Mouse (Mus musculus) liver, embryonic 15.5 days (tissue): ENCODE results near the gene Mtfr2. TPM values are rescaled to one million over a fixed set of nuclear protein-coding genes. Genes with fewer than 3 reads are reported as not detected.

Source experiments
- ATAC-seq: fragments of 200-750 bp; cut with Nextera tagmentation; 2 replicates; pipeline ENCODE4 v1.8.0; 2017; ENCODE audit warnings: moderate number of reproducible peaks, mild to moderate bottlenecking, moderate library complexity; ENCODE audit not compliant: insufficient read depth
- H3K27ac ChIP-seq: fragments of 300-500 bp; sonication (generic); replicated peaks from 2 replicates; pipeline ENCODE4 v1.5.1; 2015; ENCODE audit warnings: mild to moderate bottlenecking, inconsistent platforms
- H3K27me3 ChIP-seq: fragments of 300-500 bp; sonication (generic); 2 replicates; pipeline ENCODE4 v1.6.1; 2015; ENCODE audit warnings: mild to moderate bottlenecking, inconsistent platforms
- H3K36me3 ChIP-seq: fragments of 300-500 bp; sonication (generic); replicated peaks from 2 replicates; pipeline ENCODE4 v1.6.1; 2015; ENCODE audit warnings: moderate library complexity, mild to moderate bottlenecking, inconsistent platforms
- H3K4me1 ChIP-seq: fragments of 300-500 bp; sonication (generic); replicated peaks from 2 replicates; pipeline ENCODE4 v1.6.1; 2015; ENCODE audit warnings: inconsistent platforms
- H3K4me2 ChIP-seq: fragments of 300-500 bp; sonication (generic); 2 replicates; pipeline ENCODE4 v1.6.1; 2015; ENCODE audit warnings: moderate library complexity, mild to moderate bottlenecking, inconsistent platforms
- H3K4me3 ChIP-seq: fragments of 300-500 bp; sonication (generic); replicated peaks from 2 replicates; pipeline ENCODE4 v1.5.1; 2015; ENCODE audit warnings: mild to moderate bottlenecking, inconsistent platforms
- H3K9ac ChIP-seq: fragments of 300-500 bp; sonication (generic); 2 replicates; pipeline ENCODE4 v1.6.1; 2015; ENCODE audit warnings: moderate library complexity, mild to moderate bottlenecking, inconsistent platforms
- H3K9me3 ChIP-seq: fragments of 300-500 bp; sonication (generic); replicated peaks from 2 replicates; pipeline ENCODE4 v1.6.1; 2016; ENCODE audit warnings: inconsistent platforms
- WGBS: fragments of 180-500 bp; shearing (Covaris S2); methylation state at CpG from one replicate; pipeline ENCODE4 v1.1.7; 2015; ENCODE audit warnings: mixed read lengths; ENCODE audit not compliant: insufficient replicate concordance; 5-methylcytosine and 5-hydroxymethylcytosine counted together
- polyA plus RNA-seq: library from polyadenylated mRNA; unstranded; fragments of >200 nt; fragmentation: Nextera tagmentation; extraction: Ambion mirVana; gene quantifications from 2 replicates; pipeline ENCODE4 v1.2.1, GENCODE M21; 2015

Gene Mtfr2
- polyA plus RNA-seq, 1 experiment from 2014 or later: 2.3 TPM

DNA sequence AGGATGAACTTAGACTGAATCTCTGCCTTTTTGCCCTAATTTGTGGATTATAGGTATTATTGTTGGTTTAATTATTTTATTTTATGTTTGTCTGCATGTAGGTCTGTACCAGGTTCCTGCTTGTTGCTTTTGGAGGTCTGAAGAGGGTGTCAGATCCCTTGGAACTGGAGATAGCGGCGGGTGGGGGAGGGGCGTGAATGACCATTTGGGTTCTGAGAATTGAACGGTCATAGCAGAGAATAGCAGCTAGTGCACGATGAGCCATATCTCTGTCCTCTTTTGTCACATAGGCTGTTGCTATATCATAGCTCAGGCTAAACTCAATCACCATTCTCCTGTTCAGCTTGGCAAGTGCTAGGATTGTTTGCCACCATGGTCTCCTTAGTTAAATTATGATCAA, 30.1 kb upstream of the Mtfr2 start:
- no peak overlapping the region for H3K9ac ChIP-seq
- H3K9me3 ChIP-seq: no peaks in the 10 kb centered on the region
- H3K4me1 ChIP-seq: peaks cover 32% of the 10 kb centered on the region
- peaks cover 37% of the 10 kb centered on the region for H3K36me3 ChIP-seq
- H3K4me2 ChIP-seq: no peak overlapping the region
- H3K27me3 ChIP-seq: no peaks in the 10 kb centered on the region
- H3K27ac ChIP-seq: no peak overlapping the region
- no peak overlapping the region for H3K4me3 ChIP-seq
- no peak for ATAC-seq
- 36% methylated on average over 5 of the region's 5 CpGs for WGBS

DNA sequence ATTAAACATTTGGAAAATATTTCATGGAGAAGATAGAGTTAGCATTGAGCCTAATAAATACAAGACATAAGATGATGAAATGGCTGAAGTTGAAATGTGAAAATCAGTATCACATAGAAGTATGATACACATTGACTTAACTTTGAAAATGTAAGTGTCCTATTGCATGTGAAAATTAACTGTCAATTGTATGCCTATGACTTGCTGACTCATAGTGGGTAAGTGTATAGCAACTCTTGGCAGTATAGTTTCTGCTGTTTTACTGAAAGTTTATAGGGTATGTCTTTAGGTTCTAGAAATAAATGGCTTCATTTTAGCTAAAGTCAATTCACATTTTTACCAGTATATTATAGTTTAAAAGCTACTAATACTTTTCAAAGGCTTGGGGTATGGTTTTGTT, 21.3 kb upstream of the Mtfr2 start:
- ATAC-seq: no peak
- no peak overlapping the region for H3K27ac ChIP-seq
- H3K36me3 ChIP-seq: peaks cover 84% of the 10 kb centered on the region
- H3K9ac ChIP-seq: no peak overlapping the region
- no peaks in the 10 kb centered on the region for H3K9me3 ChIP-seq
- no peaks in the 10 kb centered on the region for H3K27me3 ChIP-seq
- no peak overlapping the region for H3K4me3 ChIP-seq
- H3K4me2 ChIP-seq: no peak overlapping the region
- H3K4me1 ChIP-seq: no peaks in the 10 kb centered on the region

DNA sequence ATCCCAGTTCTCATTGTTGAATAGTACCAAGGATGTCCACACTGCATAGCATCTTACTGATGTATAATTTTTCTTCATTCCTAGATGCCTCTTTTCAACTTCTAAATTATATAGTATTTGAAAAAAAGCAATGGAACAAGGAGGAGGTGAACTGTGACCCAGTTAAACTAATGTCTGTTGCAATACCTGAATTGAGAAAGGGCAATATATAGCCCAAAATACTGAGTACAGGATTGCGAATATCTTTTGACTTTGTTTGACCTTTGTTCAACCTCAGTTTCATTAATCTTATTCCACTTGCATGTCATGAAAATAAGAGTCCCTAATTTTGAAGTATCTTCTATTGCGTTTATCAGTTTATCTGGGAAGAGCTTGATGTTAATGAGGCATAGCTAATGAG, 16.3 kb upstream of the Mtfr2 start:
- Histone ChIP-seq H3K9ac (no peak overlapping the region), H3K27ac (no peak overlapping the region)
- ATAC-seq: no peak

DNA sequence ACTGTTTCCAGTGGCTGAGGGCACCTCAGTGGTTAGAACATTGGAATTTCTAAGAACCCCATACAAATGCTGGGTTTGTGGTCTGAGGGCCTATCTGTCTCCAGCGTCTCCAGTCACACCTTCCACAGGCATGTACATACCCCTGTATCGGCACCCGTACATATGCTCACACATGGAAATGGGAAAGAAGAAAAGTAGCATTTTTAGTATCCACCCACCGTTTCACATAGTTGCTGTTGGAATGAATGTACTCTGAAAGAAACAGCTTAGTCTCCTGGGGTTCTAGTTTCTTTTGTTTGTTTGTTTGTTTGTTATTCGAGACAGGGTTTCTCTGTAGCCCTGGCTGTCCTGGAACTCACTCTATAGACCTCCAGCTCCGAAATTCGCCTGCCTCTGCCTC, 9.7 kb upstream of the Mtfr2 start:
- ATAC-seq: no peak
- H3K9ac ChIP-seq: no peak overlapping the region
- H3K4me1 ChIP-seq: no peaks in the 10 kb centered on the region
- H3K4me2 ChIP-seq: no peak overlapping the region
- no peaks in the 10 kb centered on the region for H3K9me3 ChIP-seq
- H3K27me3 ChIP-seq: no peaks in the 10 kb centered on the region
- 81% methylated on average over 7 of the region's 7 CpGs for WGBS
- H3K4me3 ChIP-seq: no peak overlapping the region
- H3K27ac ChIP-seq: no peak overlapping the region
- peaks cover 80% of the 10 kb centered on the region for H3K36me3 ChIP-seq

More for the DNA sequence above, 16.3 kb upstream of the Mtfr2 start:
- Histone ChIP-seq H3K4me3 (no peak overlapping the region), H3K4me1 (no peaks in the 10 kb centered on the region), H3K36me3 (peaks cover 86% of the 10 kb centered on the region), H3K27me3 (no peaks in the 10 kb centered on the region), H3K9me3 (no peaks in the 10 kb centered on the region), H3K4me2 (no peak overlapping the region)
- 83% methylated on average over 2 of the region's 2 CpGs for WGBS

DNA sequence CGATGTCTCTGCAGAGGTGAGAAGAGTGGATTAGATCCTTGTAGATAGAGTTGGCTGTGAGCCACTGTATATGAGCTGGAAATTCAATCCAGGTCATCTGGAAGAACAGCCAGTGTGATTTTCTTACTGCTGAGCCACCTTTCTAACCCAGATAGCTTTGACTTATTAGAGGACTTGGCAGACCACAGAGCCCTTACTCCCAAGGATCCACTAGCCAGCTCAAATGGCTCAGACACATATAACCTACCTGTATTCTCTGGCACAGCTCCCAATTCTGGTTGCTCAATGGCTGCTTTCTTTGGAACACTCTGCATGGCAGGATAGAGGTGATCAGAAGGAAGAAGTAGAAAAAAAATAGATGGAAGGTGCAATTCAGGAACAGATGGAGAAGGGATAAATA, 1.8 kb upstream of the Mtfr2 start:
- Histone ChIP-seq H3K27ac (no peak overlapping the region), H3K9me3 (no peaks in the 10 kb centered on the region), H3K4me1 (peaks cover 18% of the 10 kb centered on the region), H3K9ac (no peak overlapping the region), H3K4me3 (no peak overlapping the region), H3K27me3 (no peaks in the 10 kb centered on the region), H3K36me3 (peaks cover 48% of the 10 kb centered on the region), H3K4me2 (no peak overlapping the region)
- no peak for ATAC-seq
- WGBS: 53% methylated on average over 1 of the region's 1 CpGs

DNA sequence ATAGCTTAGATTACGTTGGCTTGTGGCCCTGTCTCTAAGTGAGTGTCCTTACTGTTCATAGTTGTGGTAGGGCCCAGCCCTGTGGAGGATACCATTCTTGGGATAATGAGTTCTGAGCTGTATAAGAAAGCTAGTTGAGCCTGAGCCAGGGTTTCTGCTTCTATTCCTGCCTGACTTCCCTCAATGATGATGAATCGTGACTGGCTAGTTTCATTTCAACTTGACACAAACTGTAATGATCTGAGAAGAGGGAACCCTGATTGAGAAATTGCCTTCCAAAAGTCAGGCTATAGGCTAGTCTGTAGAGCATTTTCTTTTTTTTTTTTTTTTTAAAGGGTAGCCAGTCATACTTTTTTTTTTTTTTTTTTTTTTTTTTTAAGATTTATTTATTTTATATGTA, 1.3 kb downstream of the Mtfr2 start:
- Histone ChIP-seq H3K9me3 (no peaks in the 10 kb centered on the region), H3K9ac (peak overlapping the region; percentile 92; the same call in 1 of the 2 replicates), H3K27me3 (no peaks in the 10 kb centered on the region), H3K4me1 (peaks cover 18% of the 10 kb centered on the region), H3K4me3 (peak overlapping the region; percentile 96), H3K27ac (0 out of 2 replicates have a peak overlapping the region, but pooled peaks have one; percentile 92), H3K36me3 (peaks cover 51% of the 10 kb centered on the region), H3K4me2 (peak overlapping the region; percentile 79)
- 33% methylated on average over 2 of the region's 2 CpGs for WGBS
- ATAC-seq: no peak

DNA sequence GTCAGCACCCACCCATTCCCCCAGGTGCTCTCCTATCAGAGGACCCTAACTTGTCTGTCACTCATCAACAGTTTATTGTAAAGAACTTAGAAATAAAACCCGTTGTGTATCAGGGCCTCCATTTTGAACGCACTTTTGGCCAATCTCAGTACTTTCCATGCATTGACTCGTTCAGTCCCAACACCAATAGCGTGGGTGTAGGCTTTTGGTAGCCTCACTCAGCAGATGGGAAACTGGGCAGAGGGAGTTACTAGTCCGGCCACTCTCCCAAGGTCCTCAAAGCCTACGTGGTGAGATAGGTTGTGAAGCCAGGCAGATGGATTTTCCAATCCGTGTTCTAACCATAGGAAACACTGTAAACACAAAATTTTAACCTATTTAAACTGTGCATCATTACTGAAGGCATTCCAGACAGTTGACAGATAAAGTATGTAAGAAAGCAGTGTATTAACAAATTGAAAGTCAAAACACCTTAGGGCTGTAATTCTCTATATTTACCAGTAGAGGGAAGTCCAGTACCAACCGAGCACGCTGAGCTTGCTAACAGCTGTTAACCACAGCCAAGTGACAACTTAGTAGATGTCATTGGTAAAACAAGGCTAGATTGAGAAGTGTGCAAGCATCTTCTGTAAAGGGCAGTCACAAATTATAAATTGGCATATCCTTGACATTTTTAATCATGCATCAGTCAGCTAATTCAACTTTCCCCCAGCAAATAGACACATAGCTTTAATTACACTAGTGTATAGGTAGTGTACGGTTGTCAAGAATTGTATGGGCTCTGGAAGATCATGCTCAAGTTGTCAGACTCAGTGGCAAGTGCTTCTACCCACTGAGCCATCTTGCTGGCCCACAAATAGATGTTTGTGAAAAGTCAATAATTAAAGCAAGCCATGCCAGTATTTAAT, 14.2 kb downstream of the Mtfr2 start:
- Histone ChIP-seq H3K36me3 (peaks cover 52% of the 10 kb centered on the region), H3K4me2 (no peak overlapping the region), H3K4me3 (no peak overlapping the region), H3K9me3 (no peaks in the 10 kb centered on the region), H3K9ac (no peak overlapping the region), H3K4me1 (no peaks in the 10 kb centered on the region), H3K27ac (no peak overlapping the region), H3K27me3 (no peaks in the 10 kb centered on the region)
- no peak for ATAC-seq
- WGBS: 65% methylated on average over 10 of the region's 10 CpGs

DNA sequence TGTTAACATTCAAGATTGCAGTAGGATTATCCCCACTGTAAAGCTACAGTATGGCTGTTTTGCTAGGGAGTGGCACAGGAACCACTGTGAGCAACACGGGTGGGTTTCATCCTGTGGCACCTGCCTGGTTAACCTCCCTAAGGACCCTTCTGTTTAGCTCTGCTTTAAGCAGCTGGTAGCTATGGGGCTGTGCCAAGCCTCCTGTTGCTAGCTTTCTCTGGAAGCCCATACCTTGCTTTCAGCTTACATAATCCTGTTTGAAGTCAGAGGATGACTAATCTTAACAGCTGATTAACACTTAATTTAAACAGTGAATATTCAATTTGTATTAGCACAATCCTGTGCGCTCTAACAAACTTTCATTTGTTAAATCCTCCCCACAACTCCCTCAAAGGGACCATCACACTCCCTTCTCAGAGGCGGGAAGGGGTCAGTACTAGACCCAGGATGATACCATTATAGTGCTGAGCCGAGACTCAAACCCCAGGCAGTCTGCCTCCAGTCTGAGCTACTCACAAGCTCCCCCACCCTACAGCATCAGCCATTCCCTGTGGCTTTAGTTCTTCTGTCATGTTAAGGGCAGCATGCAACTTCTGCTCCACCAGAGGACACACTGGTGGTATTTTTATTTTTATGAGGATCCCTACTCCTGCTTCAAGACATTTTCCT, 15.0 kb downstream of the Mtfr2 start:
- Histone ChIP-seq H3K9ac (no peak overlapping the region), H3K4me3 (no peak overlapping the region), H3K4me2 (no peak overlapping the region), H3K4me1 (no peaks in the 10 kb centered on the region), H3K27me3 (no peaks in the 10 kb centered on the region), H3K36me3 (peaks cover 44% of the 10 kb centered on the region), H3K9me3 (no peaks in the 10 kb centered on the region), H3K27ac (no peak overlapping the region)
- ATAC-seq: no peak
- 76% methylated on average over 4 of the region's 4 CpGs for WGBS

DNA sequence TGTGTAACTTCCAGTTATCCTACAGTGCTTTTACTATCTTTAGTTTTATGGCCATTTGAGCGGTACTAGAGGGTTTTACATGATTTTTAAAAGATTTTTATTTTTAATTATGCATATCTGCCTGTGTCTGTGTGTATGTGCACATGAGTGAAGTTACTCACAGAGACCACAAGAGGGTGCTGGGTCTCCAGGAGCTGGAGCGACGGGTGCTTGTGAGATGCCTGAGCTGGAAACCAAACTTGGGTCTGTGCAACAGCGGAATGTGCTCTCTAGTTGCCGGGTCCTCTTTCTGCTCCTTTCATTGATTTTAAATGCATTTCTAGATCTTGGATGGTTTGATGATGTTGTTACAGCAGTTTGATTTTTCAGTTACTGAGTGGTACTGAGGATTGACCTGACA, 24.5 kb downstream of the Mtfr2 start:
- Histone ChIP-seq H3K9me3 (no peaks in the 10 kb centered on the region), H3K4me3 (no peak overlapping the region), H3K9ac (no peak overlapping the region), H3K27ac (no peak overlapping the region), H3K36me3 (no peaks in the 10 kb centered on the region), H3K4me2 (no peak overlapping the region), H3K4me1 (no peaks in the 10 kb centered on the region), H3K27me3 (no peaks in the 10 kb centered on the region)
- ATAC-seq: no peak
- WGBS: 77% methylated on average over 5 of the region's 5 CpGs

DNA sequence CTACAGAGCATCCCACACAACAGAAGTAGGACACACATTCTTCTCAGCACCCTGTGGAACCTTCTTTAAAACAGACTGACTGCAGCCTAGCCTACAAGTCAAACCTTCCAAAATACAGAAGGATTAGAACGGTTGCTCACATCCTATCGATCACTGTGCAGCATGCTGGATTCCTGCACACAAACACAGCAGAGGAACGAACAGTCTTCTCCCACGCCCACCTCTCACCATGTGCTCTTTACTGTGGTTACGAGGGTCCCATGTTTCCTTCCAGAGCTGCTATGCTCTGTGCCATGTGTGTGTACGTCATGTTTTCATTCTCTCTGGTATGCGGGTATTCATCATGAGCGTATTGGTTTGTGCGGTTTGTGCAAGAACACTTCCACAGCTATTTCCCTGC, 30.1 kb downstream of the Mtfr2 start:
- Histone ChIP-seq H3K4me1 (no peaks in the 10 kb centered on the region), H3K36me3 (no peaks in the 10 kb centered on the region), H3K9me3 (no peaks in the 10 kb centered on the region), H3K9ac (no peak overlapping the region), H3K4me3 (no peak overlapping the region), H3K27me3 (no peaks in the 10 kb centered on the region), H3K4me2 (no peak overlapping the region), H3K27ac (no peak overlapping the region)
- no peak for ATAC-seq
- WGBS: 78% methylated on average over 9 of the region's 9 CpGs

DNA sequence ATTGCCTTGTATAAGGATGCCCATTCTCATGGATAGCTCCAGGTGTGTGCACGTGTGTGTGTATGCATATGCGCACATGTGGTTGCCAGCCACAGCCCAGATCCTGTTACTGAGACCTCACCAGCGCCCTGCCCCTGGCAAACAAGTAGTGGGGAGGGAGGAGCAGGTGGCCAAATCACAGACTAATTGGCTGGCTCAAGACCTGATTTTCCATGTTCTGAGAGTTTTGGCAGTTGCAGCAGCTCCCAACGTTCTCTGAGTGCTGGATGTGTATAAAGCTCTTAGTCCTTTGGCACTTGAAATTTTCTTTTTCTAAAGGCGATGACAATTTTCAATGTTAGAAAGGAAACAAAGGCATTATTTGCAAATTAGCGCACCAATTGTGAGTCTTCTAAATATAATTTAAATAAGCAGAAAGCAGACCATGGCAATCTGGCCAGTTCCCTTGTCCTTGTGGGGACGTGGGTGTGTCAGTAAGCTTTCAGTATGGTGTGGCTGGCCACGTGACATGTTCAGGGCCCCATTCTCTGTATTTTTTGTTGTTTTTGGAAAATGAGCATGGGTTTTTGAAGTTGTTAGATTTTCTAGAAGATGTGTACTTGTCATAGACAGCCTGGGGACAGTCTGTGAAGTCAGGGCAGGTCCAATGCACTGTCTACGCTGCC, 31.6 kb downstream of the Mtfr2 start:
- WGBS: 62% methylated on average over 9 of the region's 9 CpGs
- H3K9me3 ChIP-seq: no peaks in the 10 kb centered on the region

More for the DNA sequence above, 31.6 kb downstream of the Mtfr2 start:
- Histone ChIP-seq H3K27me3 (no peaks in the 10 kb centered on the region), H3K4me2 (no peak overlapping the region), H3K9ac (no peak overlapping the region), H3K27ac (no peak overlapping the region), H3K36me3 (no peaks in the 10 kb centered on the region), H3K4me3 (no peak overlapping the region), H3K4me1 (no peaks in the 10 kb centered on the region)
- no peak for ATAC-seq
